Mouse (Mus musculus) kidney, adult 2 months (tissue): ENCODE results near the gene Mrps9. TPM values are rescaled to one million over a fixed set of nuclear protein-coding genes. Genes with fewer than 3 reads are reported as not detected.

Experiments used
- DNase-seq: peaks from one replicate; pipeline ENCODE4 v3.0.0; 2021
- H3K27ac ChIP-seq: fragments of 200-500 bp; 2 replicates; pipeline ENCODE4 v1.5.1; 2012; ENCODE audit warnings: low read depth, low read length, control low read depth, inconsistent platforms; ENCODE audit not compliant: insufficient read depth
- H3K27me3 ChIP-seq: fragments of 200-500 bp; replicated peaks from 2 replicates; pipeline ENCODE4 v1.6.1; 2012; ENCODE audit warnings: mild to moderate bottlenecking, moderate library complexity, low read length, inconsistent platforms; ENCODE audit not compliant: control insufficient read depth, insufficient read depth
- H3K36me3 ChIP-seq: fragments of 200-500 bp; 2 replicates; pipeline ENCODE4 v1.6.1; 2012; ENCODE audit warnings: mild to moderate bottlenecking, moderate library complexity, low read length, inconsistent platforms; ENCODE audit not compliant: control insufficient read depth, insufficient read depth
- H3K4me1 ChIP-seq: fragments of 200-500 bp; 2 replicates; pipeline ENCODE4 v1.6.1; 2011; ENCODE audit warnings: low read length; ENCODE audit not compliant: control insufficient read depth, insufficient read depth
- H3K4me3 ChIP-seq: fragments of 200-500 bp; 2 replicates; pipeline ENCODE4 v1.5.1; 2011; ENCODE audit warnings: mild to moderate bottlenecking, low read depth, low read length, control low read depth; ENCODE audit not compliant: insufficient read depth
- CTCF ChIP-seq: fragments of 200-500 bp; conservative IDR thresholded peaks from 2 replicates; pipeline ENCODE4 v1.5.1; 2011; ENCODE audit warnings: low read depth, mild to moderate bottlenecking, control low read depth, low read length, moderate library complexity, mixed read lengths; ENCODE audit not compliant: insufficient read depth, insufficient read length
- POLR2A ChIP-seq: fragments of 200-500 bp; IDR thresholded peaks from one replicate; pipeline ENCODE4 v1.6.1; 2011; ENCODE audit warnings: low read depth, low read length, control low read depth
- WGBS: fragments of 180-500 bp; shearing (Covaris S2); methylation state at CpG from one replicate; pipeline ENCODE4 v1.1.7; 2018; 5-methylcytosine and 5-hydroxymethylcytosine counted together
- polyA plus RNA-seq: library from polyadenylated mRNA; depleted of rRNA; stranded (reverse); fragments of >200 nt; gene quantifications from 2 replicates; pipeline ENCODE4 v1.2.3, GENCODE M21; 2012; rRNA removed

Gene Mrps9
- polyA plus RNA-seq, 1 experiment, result 40.2 TPM

GRCm38 (mm10) chr1:42948486-42948885, 97.5 kb downstream of the Mrps9 start:
- Histone ChIP-seq H3K27me3 (peaks cover 2% of the 10 kb centered on the region), H3K4me1 (peaks cover 2% of the 10 kb centered on the region; the same call in 1 of the 2 replicates), H3K4me3 (no peak overlapping the region), H3K27ac (no peak overlapping the region), H3K36me3 (no peaks in the 10 kb centered on the region)
- 52% methylated on average over 4 of the region's 4 CpGs for WGBS
- DNase-seq, result no peak
- no peak for TF ChIP-seq POLR2A
- no peak for TF ChIP-seq CTCF

- 3% methylated on average over 70 of the region's 71 CpGs for WGBS
- Histone ChIP-seq H3K4me3 (peak within 1 kb of the TSS; percentile 44), H3K4me1 (peaks cover 2% of the 10 kb centered on the region; the same call in 1 of the 2 replicates), H3K27ac (no peak within 1 kb of the TSS), H3K36me3 (no peaks in the 10 kb centered on the region), H3K27me3 (peaks cover 2% of the 10 kb centered on the region)
- TF ChIP-seq CTCF (no peak), POLR2A (no peak)
- DNase-seq, result no peak
Measured at GRCm38 (mm10) chr1:42952734-42953481, 101.9 kb downstream of the Mrps9 start, which contains the start of gene Gpr45. TSS of gene Gpr45 (plus strand) at chr1:42952872.

GRCm38 (mm10) chr1:42953482-42953822, 102.4 kb downstream of the Mrps9 start:
- H3K36me3 ChIP-seq, result no peaks in the 10 kb centered on the region
- WGBS, result 4% methylated on average over 16 of the region's 16 CpGs
- no peak overlapping the region for H3K27ac ChIP-seq

More at GRCm38 (mm10) chr1:42953482-42953822, 102.4 kb downstream of the Mrps9 start:
- DNase-seq, result no peak
- peaks cover 2% of the 10 kb centered on the region; the same call in 1 of the 2 replicates for H3K4me1 ChIP-seq
- TF ChIP-seq CTCF (no peak), POLR2A (no peak)
- peaks cover 2% of the 10 kb centered on the region for H3K27me3 ChIP-seq
- peak overlapping the region; percentile 44 for H3K4me3 ChIP-seq

Other genes with a start within 250 kb of the Mrps9 start
- 14.4 and 18.0 TPM in 2 replicates for gene Pou3f3, start 155.5 kb upstream of the Mrps9 start, polyA plus RNA-seq
- 0.33 TPM in 2 replicates for gene Gpr45, start 101.6 kb downstream of the Mrps9 start, polyA plus RNA-seq
- 33.4 and 35.1 TPM in 2 replicates for gene Tgfbrap1, start 247.4 kb downstream of the Mrps9 start, polyA plus RNA-seq
- gene AI597479, start 247.5 kb downstream of the Mrps9 start, polyA plus RNA-seq, result 4.0 and 5.0 TPM in 2 replicates